Mouse (Mus musculus): ENCODE measurements around the gene Pde4c. TPM values are rescaled to one million over a fixed set of nuclear protein-coding genes. Genes with fewer than 3 reads are reported as not detected.

Gene Pde4c
- polyA plus RNA-seq, 1 experiment = not detected

DNA sequence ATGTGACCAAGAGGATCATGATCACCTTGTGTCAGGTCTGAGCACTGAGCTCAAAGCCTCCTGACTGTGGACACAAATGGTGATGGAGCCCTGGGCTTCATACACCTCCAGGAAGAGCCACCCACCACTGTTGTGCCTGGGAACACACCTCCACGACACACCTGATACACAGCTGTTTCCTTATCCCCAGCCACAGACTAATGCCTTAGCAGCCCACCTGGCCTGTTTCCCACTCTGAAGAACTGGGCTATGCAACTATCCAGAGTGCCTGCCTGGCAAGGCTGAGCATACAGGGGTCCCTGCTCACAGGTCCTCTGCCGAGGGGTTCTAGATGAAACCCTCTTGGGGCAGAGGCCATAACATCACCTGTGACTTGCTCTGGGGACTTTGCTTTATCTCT lies 70.7 kb downstream of the Pde4c start:
- Histone ChIP-seq H3K27ac (ENCODE audit: insufficient read depth, low read depth, low read length) (no peak overlapping the region), H3K4me3 (ENCODE audit: insufficient read depth, low read depth, low read length) (no peak overlapping the region), H3K4me1 (ENCODE audit: control insufficient read depth, insufficient read depth, low read length) (peaks cover 50% of the 10 kb centered on the region)
- 83% methylated on average over 2 of the region's 2 CpGs for WGBS
- TF ChIP-seq CTCF (IDR thresholded peaks at IDR 0.05; ENCODE audit: insufficient read depth, low read depth, low read length) = no peak
- no peak for TF ChIP-seq POLR2A (IDR thresholded peaks at IDR 0.05; ENCODE audit: insufficient read depth, low read depth, low read length)

GRCm38 (mm10) chr8:70795370-70795769 lies 71.8 kb downstream of the Pde4c start:
- Histone ChIP-seq H3K4me1 (ENCODE audit: control insufficient read depth, insufficient read depth, low read length) (peaks cover 47% of the 10 kb centered on the region), H3K27ac (ENCODE audit: insufficient read depth, low read depth, low read length) (no peak overlapping the region), H3K4me3 (ENCODE audit: insufficient read depth, low read depth, low read length) (no peak overlapping the region)
- TF ChIP-seq POLR2A (IDR thresholded peaks at IDR 0.05; ENCODE audit: insufficient read depth, low read depth, low read length) (no peak), CTCF (IDR thresholded peaks at IDR 0.05; ENCODE audit: insufficient read depth, low read depth, low read length) (no peak)
- WGBS = 83% methylated on average over 2 of the region's 2 CpGs

DNA sequence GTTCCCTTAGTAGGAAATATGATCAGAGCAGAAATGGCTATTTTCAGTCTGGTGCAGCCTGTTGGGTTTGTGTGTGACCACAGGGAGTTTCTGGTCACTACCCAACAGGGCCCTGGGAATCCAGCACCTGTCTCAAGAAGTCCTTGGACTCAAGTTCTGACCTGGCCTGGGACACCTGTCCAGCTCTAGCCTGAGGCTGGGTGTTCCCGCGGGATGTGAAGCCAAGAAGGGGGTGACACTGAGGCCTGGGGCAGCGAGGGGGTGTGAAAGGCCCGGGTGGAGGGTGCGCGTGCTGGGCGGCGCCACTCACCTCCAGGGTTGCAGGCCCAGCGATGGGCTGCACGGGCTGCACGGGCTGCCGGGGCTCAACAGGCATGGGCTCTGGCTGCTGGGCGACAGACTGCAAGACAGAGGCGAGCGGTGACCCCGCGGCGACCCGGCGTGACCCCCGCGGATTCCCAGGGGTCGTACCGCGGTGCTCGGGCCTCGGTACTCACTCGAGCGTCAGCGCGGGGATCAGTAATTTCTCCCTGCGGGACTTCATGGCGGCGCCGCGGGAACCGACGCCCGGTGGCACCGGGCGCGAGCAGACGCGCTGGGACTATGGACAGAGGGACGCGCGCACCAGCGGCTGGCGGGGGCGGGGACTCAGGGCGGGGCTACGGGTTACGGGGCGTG lies 73.0 kb downstream of the Pde4c start:
- peak overlapping the region; percentile 55; the same call in 1 of the 2 replicates for H3K27ac ChIP-seq (ENCODE audit: insufficient read depth, low read depth, low read length)
- H3K4me3 ChIP-seq (ENCODE audit: insufficient read depth, low read depth, low read length) = peak overlapping the region; percentile 80
- TF ChIP-seq POLR2A (IDR thresholded peaks at IDR 0.05; ENCODE audit: insufficient read depth, low read depth, low read length) (peak; percentile 60), CTCF (IDR thresholded peaks at IDR 0.05; ENCODE audit: insufficient read depth, low read depth, low read length) (no peak)
- H3K4me1 ChIP-seq (ENCODE audit: control insufficient read depth, insufficient read depth, low read length) = peaks cover 44% of the 10 kb centered on the region
- 4% methylated on average over 54 of the region's 54 CpGs for WGBS

- TF ChIP-seq POLR2A (IDR thresholded peaks at IDR 0.05; ENCODE audit: insufficient read depth, low read depth, low read length) (no peak; the same call in 1 of the 2 replicates), CTCF (IDR thresholded peaks at IDR 0.05; ENCODE audit: insufficient read depth, low read depth, low read length) (no peak)
- 1% methylated on average over 57 of the region's 57 CpGs for WGBS
- peaks cover 46% of the 10 kb centered on the region for H3K4me1 ChIP-seq (ENCODE audit: control insufficient read depth, insufficient read depth, low read length)
- H3K27ac ChIP-seq (ENCODE audit: insufficient read depth, low read depth, low read length) = peak overlapping the region; percentile 5; the same call in 1 of the 2 replicates
- H3K4me3 ChIP-seq (ENCODE audit: insufficient read depth, low read depth, low read length) = peak overlapping the region; percentile 80
Measured at GRCm38 (mm10) chr8:70797081-70798070, 73.9 kb downstream of the Pde4c start.

- H3K4me1 ChIP-seq (ENCODE audit: control insufficient read depth, insufficient read depth, low read length) = peaks cover 38% of the 10 kb centered on the region
- peak overlapping the region; percentile 80 for H3K4me3 ChIP-seq (ENCODE audit: insufficient read depth, low read depth, low read length)
- TF ChIP-seq CTCF (IDR thresholded peaks at IDR 0.05; ENCODE audit: insufficient read depth, low read depth, low read length) (no peak), POLR2A (IDR thresholded peaks at IDR 0.05; ENCODE audit: insufficient read depth, low read depth, low read length) (no peak)
- H3K27ac ChIP-seq (ENCODE audit: insufficient read depth, low read depth, low read length) = 0 out of 2 replicates have a peak overlapping the region, but pooled peaks have one; percentile 5
- WGBS = 10% methylated on average over 15 of the region's 15 CpGs
Measured at GRCm38 (mm10) chr8:70798281-70798680, 74.8 kb downstream of the Pde4c start.

DNA sequence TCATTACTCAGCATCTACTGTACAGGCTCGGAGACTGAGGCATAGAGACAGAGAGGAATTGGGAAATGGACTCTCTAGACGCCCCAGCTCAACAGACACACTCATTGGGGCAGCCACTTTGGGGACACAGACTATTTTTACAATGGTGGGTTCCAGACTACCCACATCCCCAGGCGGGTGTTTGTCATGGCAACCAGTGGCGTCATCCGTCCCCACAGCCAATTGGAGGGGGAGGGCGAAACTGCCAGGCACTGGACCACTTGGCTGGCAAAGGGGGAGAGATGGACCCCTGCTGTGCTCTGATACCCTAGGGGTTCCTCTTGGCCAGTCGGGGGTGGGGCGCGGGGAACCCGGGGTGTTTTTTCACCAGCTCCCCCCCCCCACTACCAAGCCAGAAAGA lies 77.1 kb downstream of the Pde4c start:
- TF ChIP-seq CTCF (IDR thresholded peaks at IDR 0.05; ENCODE audit: insufficient read depth, low read depth, low read length) (no peak), POLR2A (IDR thresholded peaks at IDR 0.05; ENCODE audit: insufficient read depth, low read depth, low read length) (no peak)
- WGBS = 41% methylated on average over 10 of the region's 10 CpGs
- peak overlapping the region; percentile 12; the same call in 1 of the 2 replicates for H3K27ac ChIP-seq (ENCODE audit: insufficient read depth, low read depth, low read length)

More for the DNA sequence above, 77.1 kb downstream of the Pde4c start:
- H3K4me3 ChIP-seq (ENCODE audit: insufficient read depth, low read depth, low read length) = no peak overlapping the region
- H3K4me1 ChIP-seq (ENCODE audit: control insufficient read depth, insufficient read depth, low read length) = peaks cover 50% of the 10 kb centered on the region

Other genes starting within 250 kb of the Pde4c start
- not detected in 2 replicates for gene Klhl26, start 246.8 kb upstream of the Pde4c start, polyA plus RNA-seq (2012; ENCODE audit: insufficient read depth, insufficient read length, low replicate concordance, missing spikeins)
- not detected in 2 replicates for gene Tmem59l, start 236.4 kb upstream of the Pde4c start, polyA plus RNA-seq (2012; ENCODE audit: insufficient read depth, insufficient read length, low replicate concordance, missing spikeins)
- gene Crlf1, start 230.6 kb upstream of the Pde4c start, polyA plus RNA-seq (2012; ENCODE audit: insufficient read depth, insufficient read length, low replicate concordance, missing spikeins) = not detected in 2 replicates
- not detected in 2 replicates for gene Rex1bd, start 217.0 kb upstream of the Pde4c start, polyA plus RNA-seq (2012; ENCODE audit: insufficient read depth, insufficient read length, low replicate concordance, missing spikeins)
- 789 TPM in 1 of 2 replicates, not detected in the other for gene Uba52, start 212.9 kb upstream of the Pde4c start, polyA plus RNA-seq (2012; ENCODE audit: insufficient read depth, insufficient read length, low replicate concordance, missing spikeins)
- gene Fkbp8, start 196.0 kb upstream of the Pde4c start, polyA plus RNA-seq (2012; ENCODE audit: insufficient read depth, insufficient read length, low replicate concordance, missing spikeins) = not detected in 2 replicates
- not detected in 2 replicates for gene Kxd1, start 195.8 kb upstream of the Pde4c start, polyA plus RNA-seq (2012; ENCODE audit: insufficient read depth, insufficient read length, low replicate concordance, missing spikeins)
- gene Ell, start 184.3 kb upstream of the Pde4c start, polyA plus RNA-seq (2012; ENCODE audit: insufficient read depth, insufficient read length, low replicate concordance, missing spikeins) = not detected in 2 replicates
- gene Isyna1, start 129.3 kb upstream of the Pde4c start, polyA plus RNA-seq (2012; ENCODE audit: insufficient read depth, insufficient read length, low replicate concordance, missing spikeins) = not detected in 2 replicates
- gene Ssbp4, start 114.8 kb upstream of the Pde4c start, polyA plus RNA-seq (2012; ENCODE audit: insufficient read depth, insufficient read length, low replicate concordance, missing spikeins) = not detected in 2 replicates
- not detected in 2 replicates for gene Lrrc25, start 107.6 kb upstream of the Pde4c start, polyA plus RNA-seq (2012; ENCODE audit: insufficient read depth, insufficient read length, low replicate concordance, missing spikeins)
- gene Gdf15, start 91.3 kb upstream of the Pde4c start, polyA plus RNA-seq (2012; ENCODE audit: insufficient read depth, insufficient read length, low replicate concordance, missing spikeins) = not detected in 2 replicates
- gene Pgpep1, start 63.3 kb upstream of the Pde4c start, polyA plus RNA-seq (2012; ENCODE audit: insufficient read depth, insufficient read length, low replicate concordance, missing spikeins) = not detected in 2 replicates
- not detected in 2 replicates for gene Lsm4, start 50.5 kb upstream of the Pde4c start, polyA plus RNA-seq (2012; ENCODE audit: insufficient read depth, insufficient read length, low replicate concordance, missing spikeins)
- not detected in 2 replicates for gene Jund, start 24.8 kb upstream of the Pde4c start, polyA plus RNA-seq (2012; ENCODE audit: insufficient read depth, insufficient read length, low replicate concordance, missing spikeins)
- not detected in 2 replicates for gene Iqcn, start 20.3 kb upstream of the Pde4c start, polyA plus RNA-seq (2012; ENCODE audit: insufficient read depth, insufficient read length, low replicate concordance, missing spikeins)
- gene Gm3336, start 5.2 kb upstream of the Pde4c start, polyA plus RNA-seq (2012; ENCODE audit: insufficient read depth, insufficient read length, low replicate concordance, missing spikeins) = not detected in 2 replicates
- gene Rab3a, start 31.0 kb downstream of the Pde4c start, polyA plus RNA-seq (2012; ENCODE audit: insufficient read depth, insufficient read length, low replicate concordance, missing spikeins) = 431 and 581 TPM in 2 replicates
- gene Mpv17l2, start 37.2 kb downstream of the Pde4c start, polyA plus RNA-seq (2012; ENCODE audit: insufficient read depth, insufficient read length, low replicate concordance, missing spikeins) = not detected in 2 replicates
- not detected in 2 replicates for gene Pik3r2, start 53.0 kb downstream of the Pde4c start, polyA plus RNA-seq (2012; ENCODE audit: insufficient read depth, insufficient read length, low replicate concordance, missing spikeins)
- 57.2 TPM in 1 of 2 replicates, not detected in the other for gene Mast3, start 81.3 kb downstream of the Pde4c start, polyA plus RNA-seq (2012; ENCODE audit: insufficient read depth, insufficient read length, low replicate concordance, missing spikeins)
- gene Il12rb1, start 84.7 kb downstream of the Pde4c start, polyA plus RNA-seq (2012; ENCODE audit: insufficient read depth, insufficient read length, low replicate concordance, missing spikeins) = not detected in 2 replicates
- gene Arrdc2, start 116.0 kb downstream of the Pde4c start, polyA plus RNA-seq (2012; ENCODE audit: insufficient read depth, insufficient read length, low replicate concordance, missing spikeins) = not detected in 2 replicates
- gene Kcnn1, start 139.5 kb downstream of the Pde4c start, polyA plus RNA-seq (2012; ENCODE audit: insufficient read depth, insufficient read length, low replicate concordance, missing spikeins) = not detected in 2 replicates
- gene Ccdc124, start 150.2 kb downstream of the Pde4c start, polyA plus RNA-seq (2012; ENCODE audit: insufficient read depth, insufficient read length, low replicate concordance, missing spikeins) = not detected in 2 replicates
- not detected in 2 replicates for gene Slc5a5, start 169.0 kb downstream of the Pde4c start, polyA plus RNA-seq (2012; ENCODE audit: insufficient read depth, insufficient read length, low replicate concordance, missing spikeins)
- gene Rpl18a, start 173.7 kb downstream of the Pde4c start, polyA plus RNA-seq (2012; ENCODE audit: insufficient read depth, insufficient read length, low replicate concordance, missing spikeins) = 776 and 1,161 TPM in 2 replicates
- gene Map1s, start 182.2 kb downstream of the Pde4c start, polyA plus RNA-seq (2012; ENCODE audit: insufficient read depth, insufficient read length, low replicate concordance, missing spikeins) = not detected in 2 replicates